Mouse (Mus musculus) neural tube, embryonic 14.5 days (tissue): Measurements from ENCODE around the gene Acox2. TPM values are rescaled to one million over a fixed set of nuclear protein-coding genes. Genes with fewer than 3 reads are reported as not detected.

Source experiments
- ATAC-seq: fragments of 200-750 bp; cut with Nextera tagmentation; 2 replicates; pipeline ENCODE4 v1.8.0; 2017; ENCODE audit warnings: low read depth, mild to moderate bottlenecking, moderate TSS enrichment, moderate library complexity
- H3K27ac ChIP-seq: fragments of 300-500 bp; sonication (generic); 2 replicates; pipeline ENCODE4 v1.5.1; 2014; ENCODE audit warnings: low read depth, mild to moderate bottlenecking, control low read depth, low read length, moderate library complexity, mixed read lengths
- H3K27me3 ChIP-seq: fragments of 300-500 bp; sonication (generic); 2 replicates; pipeline ENCODE4 v1.6.1; 2014; ENCODE audit warnings: low read length; ENCODE audit not compliant: control insufficient read depth, insufficient read depth
- H3K36me3 ChIP-seq: fragments of 300-500 bp; sonication (generic); 2 replicates; pipeline ENCODE4 v1.6.1; 2014; ENCODE audit warnings: low read length, mixed read lengths; ENCODE audit not compliant: control insufficient read depth, insufficient read depth
- H3K4me1 ChIP-seq: fragments of 300-500 bp; sonication (generic); 2 replicates; pipeline ENCODE4 v1.6.1; 2014; ENCODE audit warnings: low read length; ENCODE audit not compliant: control insufficient read depth, insufficient read depth
- H3K4me2 ChIP-seq: fragments of 300-500 bp; sonication (generic); 2 replicates; pipeline ENCODE4 v1.6.1; 2014; ENCODE audit warnings: mild to moderate bottlenecking, low read depth, low read length, control low read depth
- H3K4me3 ChIP-seq: fragments of 300-500 bp; sonication (generic); 2 replicates; pipeline ENCODE4 v1.5.1; 2014; ENCODE audit warnings: low read depth, low read length, control low read depth, mixed read lengths
- H3K9ac ChIP-seq: fragments of 300-500 bp; sonication (generic); replicated peaks from 2 replicates; pipeline ENCODE4 v1.6.1; 2014; ENCODE audit warnings: low read depth, mild to moderate bottlenecking, control low read depth, low read length, mixed read lengths
- H3K9me3 ChIP-seq: fragments of 300-500 bp; sonication (generic); 2 replicates; pipeline ENCODE4 v1.6.1; 2016; ENCODE audit warnings: low read length; ENCODE audit not compliant: control insufficient read depth
- WGBS: fragments of 180-500 bp; shearing (Covaris S2); extraction: QIAGEN DNeasy Blood & Tissue Kit; methylation state at CpG from one replicate; pipeline ENCODE4 v1.1.7; 2014; 5-methylcytosine and 5-hydroxymethylcytosine counted together
- polyA plus RNA-seq: library from polyadenylated mRNA; unstranded; fragments of >200 nt; fragmentation: Nextera tagmentation; extraction: Ambion mirVana; gene quantifications from 2 replicates; pipeline ENCODE4 v1.2.1, GENCODE M21; 2014

Gene Acox2
- polyA plus RNA-seq, 1 experiment from 2014 or later, result not detected

- peaks cover 2% of the 10 kb centered on the region; the same call in 1 of the 2 replicates for H3K27me3 ChIP-seq
- H3K27ac ChIP-seq, result no peak overlapping the region
- H3K4me1 ChIP-seq, result peaks cover 10% of the 10 kb centered on the region
- no peaks in the 10 kb centered on the region for H3K36me3 ChIP-seq
- no peak overlapping the region for H3K4me2 ChIP-seq
- 93% methylated on average over 2 of the region's 2 CpGs for WGBS
- no peak for ATAC-seq
- no peak overlapping the region for H3K9ac ChIP-seq
- H3K4me3 ChIP-seq, result no peak overlapping the region
- H3K9me3 ChIP-seq, result no peaks in the 10 kb centered on the region
Observed at GRCm38 (mm10) chr14:8220912-8221311, 38.2 kb downstream of the Acox2 start.

DNA sequence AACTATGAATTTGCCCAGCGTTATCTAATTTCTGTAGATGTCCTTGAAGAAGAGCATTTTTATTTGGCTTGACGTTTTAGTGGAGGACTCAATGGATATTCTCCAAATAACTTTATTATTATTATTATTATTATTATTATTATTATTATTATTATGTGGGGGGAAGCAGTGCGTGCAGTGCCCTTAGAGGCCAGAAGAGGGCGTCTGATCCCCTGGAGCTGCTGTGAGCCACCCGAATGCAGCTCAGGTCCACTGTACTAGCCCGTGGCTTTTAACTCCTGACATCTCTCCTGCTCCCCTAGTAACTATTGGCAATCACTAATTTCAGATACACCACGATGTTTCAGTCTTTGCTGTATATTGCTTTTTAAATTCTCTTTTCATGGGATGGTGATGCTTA is 38.8 kb downstream of the Acox2 start:
- no peak overlapping the region for H3K9ac ChIP-seq
- no peak overlapping the region for H3K4me2 ChIP-seq
- no peaks in the 10 kb centered on the region for H3K9me3 ChIP-seq
- ATAC-seq, result no peak
- H3K4me3 ChIP-seq, result no peak overlapping the region
- no peak overlapping the region for H3K27ac ChIP-seq
- H3K36me3 ChIP-seq, result no peaks in the 10 kb centered on the region
- peaks cover 2% of the 10 kb centered on the region; the same call in 1 of the 2 replicates for H3K27me3 ChIP-seq
- H3K4me1 ChIP-seq, result peaks cover 16% of the 10 kb centered on the region
- 66% methylated on average over 7 of the region's 7 CpGs for WGBS

GRCm38 (mm10) chr14:8219876-8220275 is 39.3 kb downstream of the Acox2 start:
- Histone ChIP-seq H3K36me3 (no peaks in the 10 kb centered on the region), H3K4me3 (no peak overlapping the region), H3K4me1 (peaks cover 20% of the 10 kb centered on the region), H3K27ac (no peak overlapping the region), H3K9ac (no peak overlapping the region), H3K4me2 (no peak overlapping the region), H3K9me3 (no peaks in the 10 kb centered on the region), H3K27me3 (peaks cover 2% of the 10 kb centered on the region; the same call in 1 of the 2 replicates)
- no peak for ATAC-seq
- 41% methylated on average over 11 of the region's 11 CpGs for WGBS

DNA sequence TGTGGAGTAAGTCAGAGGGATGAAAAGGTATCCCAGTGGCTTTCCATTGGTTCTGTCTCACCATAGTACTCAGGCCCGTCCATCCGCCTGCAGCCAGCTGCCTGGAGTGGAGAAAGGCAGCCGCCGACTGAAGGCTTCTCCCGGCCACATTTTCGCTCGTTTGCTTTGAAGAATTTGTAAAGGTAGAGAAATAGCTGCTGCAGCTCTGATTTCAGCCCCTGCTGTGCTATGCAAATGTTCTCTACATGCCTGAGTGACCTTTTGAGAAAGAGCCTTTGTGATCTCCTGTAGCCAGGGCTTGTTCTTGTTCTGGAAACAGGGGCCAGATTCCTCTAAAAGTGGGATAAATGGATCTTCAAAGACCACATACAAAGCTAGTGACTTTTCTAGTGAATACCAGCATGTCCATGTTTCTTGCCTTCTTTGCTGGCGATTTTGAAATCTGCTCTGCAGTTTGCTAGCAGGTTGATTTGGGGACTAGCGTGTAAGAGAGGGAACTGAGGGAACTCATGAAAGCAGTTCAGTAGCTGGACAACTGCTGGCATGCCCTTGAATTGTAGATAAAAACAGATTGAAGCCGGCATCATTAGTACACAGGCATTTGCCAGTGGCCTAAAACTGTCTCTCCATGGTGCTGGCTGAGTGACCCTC is 40.3 kb downstream of the Acox2 start:
- H3K27ac ChIP-seq, result peak overlapping the region; percentile 39; the same call in 1 of the 2 replicates
- 11% methylated on average over 10 of the region's 10 CpGs for WGBS

GRCm38 (mm10) chr14:8218238-8218637 is 40.9 kb downstream of the Acox2 start:
- no peak overlapping the region for H3K4me3 ChIP-seq
- H3K4me1 ChIP-seq, result peaks cover 21% of the 10 kb centered on the region
- H3K36me3 ChIP-seq, result no peaks in the 10 kb centered on the region
- H3K9ac ChIP-seq, result no peak overlapping the region
- ATAC-seq, result no peak
- H3K4me2 ChIP-seq, result no peak overlapping the region
- H3K27ac ChIP-seq, result no peak overlapping the region
- H3K27me3 ChIP-seq, result peaks cover 2% of the 10 kb centered on the region; the same call in 1 of the 2 replicates
- 31% methylated on average over 7 of the region's 7 CpGs for WGBS
- no peaks in the 10 kb centered on the region for H3K9me3 ChIP-seq

More for the DNA sequence above, 40.3 kb downstream of the Acox2 start:
- H3K9me3 ChIP-seq, result no peaks in the 10 kb centered on the region
- no peak overlapping the region for H3K4me3 ChIP-seq
- peaks cover 21% of the 10 kb centered on the region for H3K4me1 ChIP-seq
- H3K36me3 ChIP-seq, result no peaks in the 10 kb centered on the region
- ATAC-seq, result no peak
- peaks cover 2% of the 10 kb centered on the region; the same call in 1 of the 2 replicates for H3K27me3 ChIP-seq
- no peak overlapping the region; the same call in 1 of the 2 replicates for H3K4me2 ChIP-seq
- no peak overlapping the region for H3K9ac ChIP-seq

DNA sequence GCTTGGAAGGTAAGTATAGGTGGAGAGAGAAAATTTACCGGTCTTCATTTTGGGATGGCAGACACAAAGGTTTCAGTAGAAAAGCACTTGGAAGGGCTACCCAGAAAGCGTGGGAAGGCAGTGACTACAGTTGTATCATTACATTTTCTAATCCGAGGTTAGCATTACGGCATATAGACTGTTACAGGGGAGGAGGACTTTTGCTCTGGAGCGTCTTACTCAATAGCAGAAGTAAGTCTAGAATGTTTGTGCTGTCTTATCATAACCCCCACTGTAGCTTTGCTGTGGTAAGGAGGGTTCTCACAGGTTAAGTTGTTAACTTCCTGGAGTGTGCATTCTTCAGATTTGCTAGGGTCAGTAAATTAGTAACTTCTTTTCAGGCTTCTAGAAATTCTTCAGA is 43.1 kb downstream of the Acox2 start:
- Histone ChIP-seq H3K4me2 (peak overlapping the region; percentile 79; the same call in 1 of the 2 replicates), H3K27ac (no peak overlapping the region), H3K27me3 (peaks cover 2% of the 10 kb centered on the region; the same call in 1 of the 2 replicates), H3K9me3 (no peaks in the 10 kb centered on the region), H3K4me1 (peaks cover 21% of the 10 kb centered on the region), H3K9ac (no peak overlapping the region), H3K36me3 (no peaks in the 10 kb centered on the region), H3K4me3 (no peak overlapping the region)
- ATAC-seq, result no peak
- WGBS, result 71% methylated on average over 5 of the region's 5 CpGs

DNA sequence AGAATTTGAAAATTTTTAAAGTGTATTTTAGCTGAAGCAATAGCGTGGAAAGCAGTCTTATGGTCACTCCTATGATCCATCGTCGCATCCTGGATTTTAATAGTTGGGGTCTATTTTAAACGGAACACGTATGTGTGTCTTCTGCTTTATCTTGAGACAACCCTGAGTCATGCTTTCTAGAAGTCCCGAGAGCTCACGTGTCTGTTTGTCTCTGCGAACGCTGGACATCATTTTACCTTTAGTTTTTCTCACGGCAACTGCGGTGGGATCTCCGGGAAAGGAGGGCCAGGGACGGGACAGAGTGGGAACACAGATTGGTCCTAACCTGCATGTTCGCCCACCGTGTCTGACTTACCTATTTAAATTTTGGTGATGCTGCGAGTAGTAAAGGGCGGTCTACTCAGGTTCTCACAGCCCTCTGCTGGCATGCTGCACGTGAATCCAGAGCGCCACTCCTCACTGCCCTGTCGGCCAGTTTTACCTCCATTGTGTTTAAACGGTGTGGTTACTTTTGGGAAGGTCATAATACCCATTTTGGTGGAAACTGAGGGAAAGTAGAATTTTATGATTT is 43.9 kb downstream of the Acox2 start:
- ATAC-seq, result no peak
- H3K36me3 ChIP-seq, result no peaks in the 10 kb centered on the region

GRCm38 (mm10) chr14:8214299-8215207 is 44.6 kb downstream of the Acox2 start:
- H3K4me3 ChIP-seq, result peak overlapping the region; percentile 67

More for the DNA sequence above, 43.9 kb downstream of the Acox2 start:
- 19% methylated on average over 21 of the region's 21 CpGs for WGBS
- peaks cover 2% of the 10 kb centered on the region; the same call in 1 of the 2 replicates for H3K27me3 ChIP-seq
- peak overlapping the region; percentile 67; the same call in 1 of the 2 replicates for H3K4me3 ChIP-seq
- H3K4me1 ChIP-seq, result peaks cover 21% of the 10 kb centered on the region
- H3K9me3 ChIP-seq, result no peaks in the 10 kb centered on the region
- peak overlapping the region; percentile 79 for H3K4me2 ChIP-seq
- peak overlapping the region; percentile 5; the same call in 1 of the 2 replicates for H3K9ac ChIP-seq
- no peak overlapping the region for H3K27ac ChIP-seq

More at GRCm38 (mm10) chr14:8214299-8215207, 44.6 kb downstream of the Acox2 start:
- no peaks in the 10 kb centered on the region for H3K36me3 ChIP-seq
- 3% methylated on average over 46 of the region's 63 CpGs for WGBS
- no peaks in the 10 kb centered on the region for H3K9me3 ChIP-seq
- H3K4me2 ChIP-seq, result peak overlapping the region; percentile 79
- H3K4me1 ChIP-seq, result peaks cover 21% of the 10 kb centered on the region
- H3K27ac ChIP-seq, result peak overlapping the region; percentile 92
- peaks cover 2% of the 10 kb centered on the region; the same call in 1 of the 2 replicates for H3K27me3 ChIP-seq
- H3K9ac ChIP-seq, result peak overlapping the region; percentile 84
- ATAC-seq, result peak; percentile 86
